Mouse (Mus musculus) megakaryocyte, embryonic 14.5 days (primary cell): ENCODE measurements around the gene Tppp2. TPM values are rescaled to one million over a fixed set of nuclear protein-coding genes. Genes with fewer than 3 reads are reported as not detected.
"Not testable (repeated sequence)": the region's sequence is repeated elsewhere in the genome, so short reads cannot be mapped to it uniquely, and the experiment has no call there.

Source experiments
- H3K27me3 ChIP-seq: replicated peaks from 2 replicates; pipeline ENCODE3; 2012; ENCODE audit warnings: inconsistent platforms
- H3K36me3 ChIP-seq: replicated peaks from 2 replicates; pipeline ENCODE3; 2012; ENCODE audit warnings: low read length, inconsistent platforms, mixed read lengths
- H3K4me1 ChIP-seq: 2 replicates; pipeline ENCODE4 v1.6.1; 2012; ENCODE audit warnings: inconsistent platforms
- H3K4me3 ChIP-seq: replicated peaks from 2 replicates; pipeline ENCODE3; 2012; ENCODE audit warnings: moderate library complexity, mild to moderate bottlenecking, inconsistent platforms
- H3K9me3 ChIP-seq: 2 replicates; pipeline ENCODE4 v1.6.1; 2012; ENCODE audit warnings: inconsistent platforms
- FLI1 ChIP-seq: IDR thresholded peaks from 2 replicates; pipeline ENCODE4 v1.6.1; 2012; ENCODE audit warnings: low read length, inconsistent platforms, mixed read lengths
- GATA1 ChIP-seq: IDR thresholded peaks from 3 replicates; pipeline ENCODE4 v1.6.1; 2012; ENCODE audit warnings: mixed read lengths, low read length, inconsistent platforms, borderline replicate concordance
- polyA plus RNA-seq: library from polyadenylated mRNA; stranded (reverse); fragments of >175 nt; gene quantifications from 2 replicates; pipeline ENCODE4 v1.2.3, GENCODE M21; 2012; ENCODE audit warnings: low replicate concordance; ENCODE audit not compliant: insufficient read depth

Gene Tppp2
- polyA plus RNA-seq, 1 experiment, result not detected

GRCm38 (mm10) chr14:51922571-51922865, 4.3 kb downstream of the Tppp2 start, which contains the start of gene Rnase13:
Gene Rnase13, minus strand, starts transcription at chr14:51922773.
- Histone ChIP-seq H3K4me1 (no peaks in the 10 kb centered on the region), H3K27me3 (peaks cover 46% of the 10 kb centered on the region), H3K36me3 (no peaks in the 10 kb centered on the region), H3K9me3 (no peaks in the 10 kb centered on the region), H3K4me3 (no peak within 1 kb of the TSS)
- no peak for TF ChIP-seq GATA1
- TF ChIP-seq FLI1, result no peak

DNA sequence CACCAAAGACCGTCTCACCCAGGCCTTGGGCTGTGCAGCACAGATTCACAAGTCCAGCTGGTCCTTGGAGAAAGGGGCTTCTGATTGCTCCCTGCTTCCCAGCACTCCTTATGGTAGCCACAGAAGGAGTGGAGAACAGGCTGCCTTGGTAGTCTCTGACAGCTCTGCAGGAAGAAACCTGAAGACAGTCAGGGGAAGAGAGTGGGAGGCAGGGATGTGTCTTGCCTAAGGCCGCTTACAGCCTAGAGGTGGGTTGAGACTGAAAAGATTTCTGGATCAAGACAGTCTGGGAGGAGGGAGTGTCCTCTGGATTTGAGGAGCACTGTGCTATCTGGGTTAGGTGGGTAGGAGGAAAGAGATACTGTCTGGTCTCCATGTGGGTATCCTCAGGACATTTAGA, 4.7 kb downstream of the Tppp2 start:
- H3K9me3 ChIP-seq, result no peaks in the 10 kb centered on the region
- no peaks in the 10 kb centered on the region for H3K36me3 ChIP-seq
- no peaks in the 10 kb centered on the region for H3K4me1 ChIP-seq
- peaks cover 46% of the 10 kb centered on the region for H3K27me3 ChIP-seq
- TF ChIP-seq FLI1, result no peak
- no peak for TF ChIP-seq GATA1
- no peak overlapping the region for H3K4me3 ChIP-seq

DNA sequence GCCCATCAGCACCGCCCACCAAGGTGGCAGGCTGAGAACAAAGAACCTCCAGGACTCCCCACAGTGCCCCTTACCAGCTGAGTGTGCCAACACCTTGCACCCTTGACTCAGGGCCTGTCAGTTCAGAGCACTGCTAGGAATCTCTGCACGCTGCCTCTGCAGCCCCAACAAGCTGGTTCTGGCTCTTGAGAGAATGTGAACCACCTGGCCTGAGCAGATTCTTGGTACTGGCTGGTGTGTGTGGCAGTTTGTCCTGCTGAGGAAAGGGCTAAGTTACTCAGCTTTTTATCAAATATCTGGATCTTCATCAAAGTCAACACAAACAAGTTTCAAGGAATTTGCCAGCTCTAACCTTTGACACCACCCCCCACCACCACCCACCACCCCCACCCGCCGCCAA, 5.3 kb downstream of the Tppp2 start:
- Histone ChIP-seq H3K27me3 (peaks cover 44% of the 10 kb centered on the region), H3K4me1 (no peaks in the 10 kb centered on the region), H3K36me3 (no peaks in the 10 kb centered on the region), H3K9me3 (no peaks in the 10 kb centered on the region), H3K4me3 (no peak overlapping the region)
- TF ChIP-seq GATA1, result no peak
- no peak for TF ChIP-seq FLI1

- not testable (repeated sequence) for H3K36me3 ChIP-seq
Observed at GRCm38 (mm10) chr14:51926930-51927329, 8.7 kb downstream of the Tppp2 start.

DNA sequence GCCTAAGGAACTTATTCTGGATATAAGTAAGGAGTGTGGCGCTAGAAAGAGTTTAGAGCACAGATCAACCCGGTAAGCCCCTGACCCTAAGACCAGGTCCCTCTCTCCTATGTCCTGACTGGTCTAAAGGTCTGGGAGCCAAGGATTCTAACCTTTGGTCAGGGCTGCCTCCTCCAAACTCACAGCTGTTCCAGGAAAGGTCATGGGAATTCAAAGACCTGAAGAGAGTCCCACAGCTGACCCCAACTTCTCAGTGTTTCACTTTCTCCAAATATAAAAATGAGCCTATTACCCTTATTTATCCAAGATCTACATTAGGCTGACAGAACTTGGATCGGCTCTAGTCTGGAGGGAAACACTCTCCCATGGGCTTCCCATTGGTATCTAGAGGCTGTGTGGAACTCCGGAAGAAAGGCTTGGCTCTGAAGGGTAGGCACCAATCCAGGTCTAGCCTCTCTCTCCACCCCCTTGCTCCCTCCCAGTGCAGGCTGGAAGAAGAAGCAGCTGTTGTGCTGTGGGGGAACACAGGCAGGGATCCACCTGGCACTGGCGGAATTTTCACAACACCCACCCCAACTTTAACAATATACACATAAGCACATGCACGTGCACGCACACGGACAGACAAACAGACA, 11.2 kb downstream of the Tppp2 start:
- H3K27me3 ChIP-seq, result peaks cover 20% of the 10 kb centered on the region
- no peaks in the 10 kb centered on the region for H3K36me3 ChIP-seq
- peak overlapping the region; percentile 62 for H3K4me3 ChIP-seq
- no peak for TF ChIP-seq FLI1
- TF ChIP-seq GATA1, result no peak
- peaks cover 14% of the 10 kb centered on the region for H3K4me1 ChIP-seq
- H3K9me3 ChIP-seq, result peaks cover 5% of the 10 kb centered on the region; the same call in 1 of the 2 replicates

More at GRCm38 (mm10) chr14:51926930-51927329, 8.7 kb downstream of the Tppp2 start:
- H3K4me3 ChIP-seq, H3K9me3 ChIP-seq: not testable (repeated sequence)
- H3K4me1 ChIP-seq, result peaks cover 14% of the 10 kb centered on the region
- peaks cover 35% of the 10 kb centered on the region for H3K27me3 ChIP-seq

GRCm38 (mm10) chr14:51929968-51930367, 11.7 kb downstream of the Tppp2 start:
- peaks cover 9% of the 10 kb centered on the region; the same call in 1 of the 2 replicates for H3K9me3 ChIP-seq
- peaks cover 14% of the 10 kb centered on the region for H3K4me1 ChIP-seq
- TF ChIP-seq FLI1, result no peak
- peaks cover 18% of the 10 kb centered on the region for H3K27me3 ChIP-seq
- H3K4me3 ChIP-seq, result peak overlapping the region; percentile 85
- no peaks in the 10 kb centered on the region for H3K36me3 ChIP-seq

- TF ChIP-seq FLI1, result no peak
- TF ChIP-seq GATA1, result no peak
- H3K4me1 ChIP-seq, result peaks cover 14% of the 10 kb centered on the region
- H3K36me3 ChIP-seq, result no peaks in the 10 kb centered on the region
- H3K27me3 ChIP-seq, result peaks cover 12% of the 10 kb centered on the region
- H3K4me3 ChIP-seq, result peak overlapping the region; percentile 10
- H3K9me3 ChIP-seq, result peaks cover 10% of the 10 kb centered on the region; the same call in 1 of the 2 replicates
Observed at GRCm38 (mm10) chr14:51930824-51931223, 12.6 kb downstream of the Tppp2 start.

- H3K4me1 ChIP-seq, result peaks cover 14% of the 10 kb centered on the region
- TF ChIP-seq GATA1 (no peak), FLI1 (no peak)
- H3K9me3 ChIP-seq, result peaks cover 17% of the 10 kb centered on the region
- no peak overlapping the region for H3K4me3 ChIP-seq
- H3K27me3 ChIP-seq, result peaks cover 11% of the 10 kb centered on the region
- no peaks in the 10 kb centered on the region for H3K36me3 ChIP-seq
Observed at GRCm38 (mm10) chr14:51932092-51933020, 14.1 kb downstream of the Tppp2 start.

GRCm38 (mm10) chr14:51939005-51939404, 20.8 kb downstream of the Tppp2 start:
- no peak overlapping the region for H3K4me3 ChIP-seq
- peaks cover 1% of the 10 kb centered on the region for H3K27me3 ChIP-seq
- no peaks in the 10 kb centered on the region for H3K36me3 ChIP-seq
- H3K4me1 ChIP-seq, result peaks cover 10% of the 10 kb centered on the region
- peaks cover 30% of the 10 kb centered on the region for H3K9me3 ChIP-seq
- TF ChIP-seq FLI1 (no peak), GATA1 (no peak)

DNA sequence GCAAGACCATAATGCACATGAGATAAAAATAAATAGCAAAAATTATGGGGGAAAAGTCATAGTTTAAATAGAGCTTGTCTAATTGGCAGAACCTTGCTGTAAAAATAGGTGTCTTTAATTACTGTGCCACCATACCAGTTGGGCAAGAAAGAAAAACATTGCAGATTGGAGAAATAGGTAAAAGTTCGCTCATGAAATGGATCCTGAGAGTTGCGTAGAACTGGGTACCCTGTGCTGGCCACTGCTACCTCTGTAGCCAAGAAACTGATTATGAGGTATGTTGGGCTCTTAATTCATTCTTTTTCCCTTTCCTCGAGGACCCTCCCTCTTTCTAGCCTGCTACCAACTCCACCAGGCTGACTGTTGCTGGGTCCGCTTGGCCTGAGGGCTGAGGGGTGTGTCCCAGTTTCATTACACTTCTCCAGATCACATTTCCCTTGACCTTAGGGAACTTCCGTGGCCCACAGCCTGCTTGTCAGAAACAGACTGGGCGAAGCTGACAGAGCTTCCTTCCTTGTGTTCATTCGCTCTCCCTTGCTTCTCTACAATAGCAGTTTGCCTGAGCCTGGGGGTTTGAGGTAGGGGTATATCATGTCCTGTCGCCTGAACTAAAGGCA, 22.8 kb downstream of the Tppp2 start:
- Histone ChIP-seq H3K4me3 (no peak overlapping the region), H3K27me3 (peaks cover 1% of the 10 kb centered on the region), H3K4me1 (peaks cover 10% of the 10 kb centered on the region), H3K9me3 (peaks cover 21% of the 10 kb centered on the region), H3K36me3 (no peaks in the 10 kb centered on the region)
- TF ChIP-seq GATA1 (no peak), FLI1 (no peak)
